Mouse (Mus musculus) heart, adult 2 months (tissue): ENCODE results near the gene Ublcp1. TPM values are rescaled to one million over a fixed set of nuclear protein-coding genes. Genes with fewer than 3 reads are reported as not detected.

Experiments used
- DNase-seq, 2 experiments: peaks; one replicate each; pipeline ENCODE4 v3.0.0; 2021
- H3K27ac ChIP-seq: fragments of 200-600 bp; 2 replicates; pipeline ENCODE4 v1.8.1; 2022
- H3K27me3 ChIP-seq: fragments of 200-500 bp; 2 replicates; pipeline ENCODE4 v1.6.1; 2012; ENCODE audit warnings: mild to moderate bottlenecking, low read length, inconsistent platforms, mixed read lengths; ENCODE audit not compliant: control insufficient read depth, insufficient read depth
- H3K36me3 ChIP-seq: fragments of 200-500 bp; 2 replicates; pipeline ENCODE4 v1.6.1; 2012; ENCODE audit warnings: low read length, inconsistent platforms; ENCODE audit not compliant: control insufficient read depth, insufficient read depth
- H3K4me1 ChIP-seq: fragments of 200-500 bp; 2 replicates; pipeline ENCODE4 v1.6.1; 2011; ENCODE audit warnings: low read length; ENCODE audit not compliant: control insufficient read depth, insufficient read depth
- H3K4me3 ChIP-seq: fragments of 200-600 bp; 2 replicates; pipeline ENCODE4 v1.8.1; 2022
- H3K79me2 ChIP-seq: fragments of 200-500 bp; replicated peaks from 2 replicates; pipeline ENCODE4 v1.6.1; 2012; ENCODE audit warnings: mild to moderate bottlenecking, inconsistent platforms, low read length, moderate library complexity, mixed read lengths; ENCODE audit not compliant: control insufficient read depth, insufficient read depth
- H3K9ac ChIP-seq: fragments of 200-500 bp; 2 replicates; pipeline ENCODE4 v1.6.1; 2012; ENCODE audit warnings: low read depth, mild to moderate bottlenecking, control low read depth, inconsistent platforms, low read length, mixed read lengths
- CTCF ChIP-seq: fragments of 200-600 bp; IDR thresholded peaks from 2 replicates; pipeline ENCODE4 v1.8.1; 2022; ENCODE audit warnings: antibody characterized with exemption, mild to moderate bottlenecking, moderate library complexity
- EP300 ChIP-seq: fragments of 200-500 bp; IDR thresholded peaks from 2 replicates; pipeline ENCODE4 v1.6.1; 2011; ENCODE audit warnings: low read depth, low read length, control low read depth; ENCODE audit not compliant: insufficient read depth
- POLR2A ChIP-seq: fragments of 200-500 bp; IDR thresholded peaks from 2 replicates; pipeline ENCODE4 v1.6.1; 2011; ENCODE audit warnings: mild to moderate bottlenecking, low read depth, low read length, control low read depth; ENCODE audit not compliant: insufficient read depth
- WGBS: fragments of 180-500 bp; shearing (Covaris S2); methylation state at CpG from one replicate; pipeline ENCODE4 v1.1.7; 2018; 5-methylcytosine and 5-hydroxymethylcytosine counted together
- intact Hi-C: fragments of 180-260 bp; cut with DNase I; formaldehyde crosslinking; loops from one replicate; pipeline ENCODE4 v1.15.1; 2025
- microRNA-seq, 2 experiments: library from miRNA; unstranded; fragments of <30 nt; microRNA quantifications; one replicate each; pipeline ENCODE4 v1.2.0; 2021
- polyA plus RNA-seq: library from polyadenylated mRNA; depleted of rRNA; stranded (reverse); fragments of >200 nt; gene quantifications from 2 replicates; pipeline ENCODE4 v1.2.3, GENCODE M21; 2012; rRNA removed
- total RNA-seq, 2 experiments: library from RNA; stranded (reverse); gene quantifications; 2 replicates each; pipeline ENCODE4 v1.2.3; 2021

Ublcp1 gene
- total and polyA plus RNA-seq, 3 experiments = 13.8 to 41.3 (median 40.3) TPM

GRCm38 (mm10) chr11:44405961-44406360 is 64.3 kb downstream of the Ublcp1 start:
- Histone ChIP-seq H3K79me2 (no peaks in the 10 kb centered on the region), H3K27me3 (no peaks in the 10 kb centered on the region), H3K27ac (no peak overlapping the region), H3K4me1 (peaks cover 2% of the 10 kb centered on the region; the same call in 1 of the 2 replicates), H3K9ac (no peak overlapping the region), H3K4me3 (no peak overlapping the region), H3K36me3 (no peaks in the 10 kb centered on the region)
- WGBS = 39% methylated on average over 1 of the region's 1 CpGs
- intact Hi-C loops = no loop called here
- TF ChIP-seq POLR2A (no peak), CTCF (no peak), EP300 (no peak)
- DNase-seq = no peak

- intact Hi-C loops = no loop called here
- DNase-seq = no peak
- Histone ChIP-seq H3K4me1 (peaks cover 2% of the 10 kb centered on the region; the same call in 1 of the 2 replicates), H3K79me2 (no peaks in the 10 kb centered on the region), H3K36me3 (no peaks in the 10 kb centered on the region), H3K4me3 (no peak overlapping the region), H3K27ac (no peak overlapping the region), H3K9ac (no peak overlapping the region), H3K27me3 (no peaks in the 10 kb centered on the region)
- 82% methylated on average over 4 of the region's 4 CpGs for WGBS
- TF ChIP-seq EP300 (no peak), CTCF (no peak), POLR2A (no peak)
Measured at GRCm38 (mm10) chr11:44405113-44405512, 65.2 kb downstream of the Ublcp1 start.

Small RNAs within 50 kb of the gene (microRNA-seq; reads per million reads assigned to microRNA genes)
- gene Gm22121 = 0 reads per million in 2 experiments

Other genes with a start within 250 kb of the Ublcp1 start
- not detected for gene Il12b, start 70.4 kb downstream of the Ublcp1 start, total RNA-seq
- not detected in 2 replicates for gene Il12b, start 70.4 kb downstream of the Ublcp1 start, polyA plus RNA-seq
- 10 to 100 TPM; 11.6 to 13.3 TPM for gene Rnf145, start 48.5 kb upstream of the Ublcp1 start, total RNA-seq
- 14.0 and 29.0 TPM in 2 replicates for gene Rnf145, start 48.5 kb upstream of the Ublcp1 start, polyA plus RNA-seq
- 10 to 100 TPM; 11.4 to 12.2 TPM for gene Ebf1, start 146.8 kb upstream of the Ublcp1 start, total RNA-seq
- gene Ebf1, start 146.8 kb upstream of the Ublcp1 start, polyA plus RNA-seq = 13.6 and 16.8 TPM in 2 replicates